Mouse (Mus musculus): ENCODE measurements around the gene Ppm1h.
A peak's percentile ranks its signal among the peaks of the same experiment; 100 is the strongest.

The Ppm1h gene

DNA sequence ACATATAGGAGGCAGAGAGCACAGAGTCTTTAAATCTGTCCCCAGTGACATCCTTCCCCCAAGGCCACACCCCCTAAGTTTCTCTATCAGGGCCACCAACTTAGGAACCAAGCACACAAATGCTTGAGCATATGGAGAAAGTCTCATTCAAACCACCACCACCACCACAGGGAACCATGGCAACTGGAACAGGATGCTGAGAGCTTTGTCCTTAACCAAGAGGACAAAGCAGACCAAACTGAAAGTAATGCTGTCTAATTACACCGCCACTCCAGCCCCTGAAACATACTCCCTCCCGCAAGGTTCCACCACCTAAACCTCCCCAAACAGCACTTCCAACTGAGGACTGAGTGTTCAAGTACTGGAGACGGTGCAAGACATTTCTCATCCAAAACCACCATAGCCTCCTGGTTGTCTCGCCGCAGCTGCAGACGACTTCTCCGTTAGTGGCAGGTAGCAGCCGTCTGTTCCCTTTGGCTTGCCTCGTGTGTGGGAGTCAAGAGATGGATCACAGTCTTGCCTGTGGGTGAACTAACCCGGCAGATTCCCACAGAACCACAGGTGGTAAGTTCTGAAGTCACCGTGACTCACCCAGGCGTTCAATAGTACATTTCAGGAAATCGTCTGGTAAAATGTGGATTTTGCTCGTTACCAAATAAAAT is 39.3 kb downstream of the Ppm1h start:
- H3K36me3 ChIP-seq (ENCODE audit: control insufficient read depth, insufficient read depth, low read length, poor library complexity, severe bottlenecking), result no peaks in the 10 kb centered on the region
- no peaks in the 10 kb centered on the region for H3K27me3 ChIP-seq (ENCODE audit: control insufficient read depth, insufficient read depth, low read length, poor library complexity, severe bottlenecking)
- no peak for DNase-seq (ENCODE audit: low read depth, low spot score)

DNA sequence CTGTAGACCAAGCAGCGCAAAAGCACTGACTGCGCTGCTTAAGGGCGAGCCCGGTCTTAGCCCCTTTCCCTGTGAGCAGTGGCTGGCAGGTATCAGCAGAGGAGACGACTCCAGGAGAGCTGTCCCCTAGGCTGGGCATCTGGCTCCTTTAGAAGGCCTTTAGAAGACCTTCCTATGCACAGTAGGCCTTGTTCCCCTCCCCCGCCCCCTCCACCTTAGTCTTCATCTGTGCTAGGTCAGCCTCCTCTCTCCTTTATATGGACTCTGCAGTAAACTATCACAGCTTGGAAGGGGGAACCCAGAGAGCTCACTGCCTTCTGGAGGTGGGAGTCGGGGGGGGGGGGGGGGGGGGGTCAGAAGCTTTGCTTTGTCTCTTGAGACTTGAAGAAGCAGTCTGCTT is 40.4 kb downstream of the Ppm1h start:
- H3K36me3 ChIP-seq (ENCODE audit: control insufficient read depth, insufficient read depth, low read length, poor library complexity, severe bottlenecking), result no peaks in the 10 kb centered on the region
- DNase-seq (ENCODE audit: low read depth, low spot score), result no peak

GRCm38 (mm10) chr10:122722111-122722510 is 43.5 kb downstream of the Ppm1h start:
- Histone ChIP-seq H3K27me3 (ENCODE audit: control insufficient read depth, insufficient read depth, low read length, poor library complexity, severe bottlenecking) (no peaks in the 10 kb centered on the region), H3K36me3 (ENCODE audit: control insufficient read depth, insufficient read depth, low read length, poor library complexity, severe bottlenecking) (no peaks in the 10 kb centered on the region)
- no peak for DNase-seq (ENCODE audit: low read depth, low spot score)

More for the DNA sequence above, 40.4 kb downstream of the Ppm1h start:
- H3K27me3 ChIP-seq (ENCODE audit: control insufficient read depth, insufficient read depth, low read length, poor library complexity, severe bottlenecking), result no peaks in the 10 kb centered on the region

DNA sequence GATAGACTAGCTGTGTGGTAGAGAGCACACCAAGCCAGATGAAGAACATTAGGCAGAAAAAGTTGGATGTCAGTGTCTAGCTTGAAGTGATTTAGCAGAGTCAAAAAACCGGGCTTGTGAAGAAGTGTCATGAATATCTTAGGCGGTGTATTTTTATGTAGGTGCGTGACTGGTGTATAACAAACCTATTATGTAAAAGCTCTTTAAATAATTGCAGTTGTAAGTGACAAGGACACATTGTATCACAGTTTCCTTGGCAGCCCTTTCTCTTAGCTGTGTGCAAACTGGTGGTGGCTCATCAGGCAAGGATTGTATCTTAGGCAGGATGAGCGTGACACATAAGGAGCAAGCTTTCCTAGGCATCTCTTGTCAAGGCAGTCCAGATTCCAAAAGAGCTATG is 46.1 kb downstream of the Ppm1h start:
- H3K36me3 ChIP-seq (ENCODE audit: control insufficient read depth, insufficient read depth, low read length, poor library complexity, severe bottlenecking), result no peaks in the 10 kb centered on the region
- DNase-seq (ENCODE audit: low read depth, low spot score), result no peak
- H3K27me3 ChIP-seq (ENCODE audit: control insufficient read depth, insufficient read depth, low read length, poor library complexity, severe bottlenecking), result no peaks in the 10 kb centered on the region

DNA sequence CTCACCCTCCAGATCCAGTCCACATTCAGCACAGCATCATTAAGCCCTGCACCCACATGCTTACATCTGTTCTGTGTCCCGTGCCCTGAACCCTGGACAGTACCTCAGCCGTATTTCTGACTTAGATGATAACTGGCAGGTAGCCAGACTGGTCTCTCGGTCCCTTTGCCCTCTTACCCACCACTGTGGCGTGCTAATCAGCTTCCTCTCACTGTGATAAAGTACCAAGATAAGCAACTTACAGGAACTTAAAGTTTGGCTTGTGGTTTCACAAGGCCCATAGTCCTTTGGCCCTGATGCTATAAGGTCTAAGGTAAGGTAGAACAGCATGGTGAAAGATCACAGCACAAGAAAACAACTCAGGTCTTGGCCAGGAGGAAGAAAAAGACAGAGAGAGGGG is 48.7 kb downstream of the Ppm1h start:
- DNase-seq (ENCODE audit: low read depth, low spot score), result no peak

DNA sequence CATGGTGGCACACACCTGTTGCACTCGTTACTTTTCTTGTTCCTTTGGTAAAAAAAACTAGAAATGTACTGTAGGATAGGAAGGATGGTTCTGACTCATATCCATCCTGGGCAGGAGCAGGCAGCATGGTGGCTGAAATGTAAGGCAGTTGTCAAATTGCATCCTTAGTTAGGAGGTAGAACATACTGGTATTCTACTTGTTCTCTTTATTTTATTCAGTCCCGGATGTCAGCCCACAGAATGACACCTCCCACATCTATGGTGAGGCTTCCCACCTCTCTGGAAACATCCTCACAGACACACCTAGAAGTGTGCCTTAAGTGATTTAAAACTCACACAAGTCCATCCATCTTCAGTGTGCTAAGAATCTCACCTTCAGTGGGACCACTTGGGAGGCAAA is 49.6 kb downstream of the Ppm1h start:
- H3K36me3 ChIP-seq (ENCODE audit: control insufficient read depth, insufficient read depth, low read length, poor library complexity, severe bottlenecking), result no peaks in the 10 kb centered on the region
- no peak for DNase-seq (ENCODE audit: low read depth, low spot score)
- no peaks in the 10 kb centered on the region for H3K27me3 ChIP-seq (ENCODE audit: control insufficient read depth, insufficient read depth, low read length, poor library complexity, severe bottlenecking)

More for the DNA sequence above, 48.7 kb downstream of the Ppm1h start:
- Histone ChIP-seq H3K36me3 (ENCODE audit: control insufficient read depth, insufficient read depth, low read length, poor library complexity, severe bottlenecking) (no peaks in the 10 kb centered on the region), H3K27me3 (ENCODE audit: control insufficient read depth, insufficient read depth, low read length, poor library complexity, severe bottlenecking) (no peaks in the 10 kb centered on the region)

DNA sequence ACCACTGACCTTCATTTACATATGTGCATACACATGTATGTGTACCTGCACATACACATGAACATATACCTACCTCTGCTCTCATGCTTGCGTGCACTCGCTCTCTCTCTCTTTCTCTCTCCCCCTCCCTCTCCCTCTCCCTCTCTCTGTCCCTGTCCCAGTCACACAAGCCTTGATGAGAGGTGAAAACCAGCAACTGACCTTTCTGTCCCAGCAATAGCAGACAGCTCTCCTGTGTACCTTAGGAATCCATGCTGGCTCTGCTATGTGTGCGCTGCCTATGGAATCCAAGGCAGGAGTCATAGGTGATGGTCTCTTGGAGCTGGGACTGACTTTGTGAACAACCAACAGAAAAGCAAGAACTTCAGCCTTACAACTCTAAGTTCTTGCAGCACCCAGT is 53.6 kb downstream of the Ppm1h start:
- no peaks in the 10 kb centered on the region for H3K36me3 ChIP-seq (ENCODE audit: control insufficient read depth, insufficient read depth, low read length, poor library complexity, severe bottlenecking)
- H3K27me3 ChIP-seq (ENCODE audit: control insufficient read depth, insufficient read depth, low read length, poor library complexity, severe bottlenecking), result no peaks in the 10 kb centered on the region
- no peak for DNase-seq (ENCODE audit: low read depth, low spot score)

- H3K36me3 ChIP-seq (ENCODE audit: control insufficient read depth, insufficient read depth, low read length, poor library complexity, severe bottlenecking), result no peaks in the 10 kb centered on the region
- H3K27me3 ChIP-seq (ENCODE audit: control insufficient read depth, insufficient read depth, low read length, poor library complexity, severe bottlenecking), result no peaks in the 10 kb centered on the region
- no peak for DNase-seq (ENCODE audit: low read depth, low spot score)
These were observed 56.0 kb downstream of the Ppm1h start for GRCm38 (mm10) chr10:122734521-122734920.

DNA sequence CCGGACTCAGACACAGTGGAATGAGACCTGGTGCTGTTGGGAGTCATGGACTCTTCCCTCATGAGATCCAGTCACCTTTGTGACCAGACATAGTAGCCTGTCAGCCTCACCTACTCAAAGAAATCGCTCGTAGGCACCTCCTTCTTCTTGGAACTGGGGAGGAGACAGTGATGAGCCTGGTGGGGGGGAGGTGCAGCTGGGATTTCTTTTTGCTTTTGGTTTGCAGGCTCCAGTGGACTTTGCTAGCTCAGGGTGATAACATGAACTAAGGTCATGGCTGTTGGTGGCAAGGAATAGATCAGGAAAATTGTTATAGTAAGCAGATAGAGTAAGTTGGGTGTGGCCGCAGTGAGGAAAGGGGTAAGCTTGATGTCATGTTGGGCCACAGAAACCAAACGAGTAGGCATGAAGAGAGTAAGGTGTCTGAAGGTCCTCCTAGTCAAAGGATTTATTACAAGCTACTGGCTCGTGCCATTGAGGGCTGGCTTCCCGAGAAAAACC is 56.8 kb downstream of the Ppm1h start:
- Histone ChIP-seq H3K27me3 (ENCODE audit: control insufficient read depth, insufficient read depth, low read length, poor library complexity, severe bottlenecking) (no peaks in the 10 kb centered on the region), H3K36me3 (ENCODE audit: control insufficient read depth, insufficient read depth, low read length, poor library complexity, severe bottlenecking) (no peaks in the 10 kb centered on the region)
- DNase-seq (ENCODE audit: low read depth, low spot score), result no peak

DNA sequence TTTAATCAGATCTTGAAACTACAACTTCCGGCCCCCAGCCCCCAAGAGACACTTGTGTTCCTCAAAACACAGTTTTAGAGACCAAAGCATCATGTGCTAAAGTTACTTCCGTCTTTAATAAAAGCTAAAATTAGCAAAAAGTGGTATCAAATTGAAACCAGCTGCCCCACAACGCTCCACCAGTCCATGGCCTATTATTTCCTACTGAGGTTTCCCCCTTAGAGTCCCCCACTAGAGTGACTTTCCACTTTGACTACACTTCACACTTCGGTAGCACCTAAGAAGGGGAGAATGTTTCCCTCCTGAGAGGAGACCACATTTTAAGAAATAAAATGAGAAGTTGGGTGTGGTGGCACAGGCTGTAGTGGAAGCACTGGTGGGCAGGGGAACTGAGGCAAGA is 58.3 kb downstream of the Ppm1h start:
- Histone ChIP-seq H3K27me3 (ENCODE audit: control insufficient read depth, insufficient read depth, low read length, poor library complexity, severe bottlenecking) (no peaks in the 10 kb centered on the region), H3K36me3 (ENCODE audit: control insufficient read depth, insufficient read depth, low read length, poor library complexity, severe bottlenecking) (no peaks in the 10 kb centered on the region)
- DNase-seq (ENCODE audit: low read depth, low spot score), result peak; percentile 56

DNA sequence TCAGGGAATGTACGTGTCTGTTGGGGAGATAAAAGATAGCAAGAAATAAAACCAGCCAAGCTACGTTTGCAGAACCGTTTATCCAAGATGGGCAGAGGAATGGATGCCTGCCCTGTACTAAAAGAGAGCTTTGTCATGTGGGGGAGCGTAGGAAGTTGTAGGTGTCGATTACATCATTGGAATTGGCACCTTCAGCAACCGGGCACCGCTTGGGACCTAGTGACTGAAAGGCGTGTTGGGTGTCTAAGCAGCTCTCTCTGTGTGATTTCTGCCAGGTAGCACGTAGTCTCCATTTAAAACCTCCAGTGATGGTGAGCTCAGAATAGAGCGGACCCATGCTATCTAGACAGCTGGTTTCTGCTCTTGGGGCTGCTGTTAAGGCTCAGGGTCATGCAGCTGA is 60.0 kb downstream of the Ppm1h start:
- Histone ChIP-seq H3K36me3 (ENCODE audit: control insufficient read depth, insufficient read depth, low read length, poor library complexity, severe bottlenecking) (no peaks in the 10 kb centered on the region), H3K27me3 (ENCODE audit: control insufficient read depth, insufficient read depth, low read length, poor library complexity, severe bottlenecking) (no peaks in the 10 kb centered on the region)
- no peak for DNase-seq (ENCODE audit: low read depth, low spot score)

DNA sequence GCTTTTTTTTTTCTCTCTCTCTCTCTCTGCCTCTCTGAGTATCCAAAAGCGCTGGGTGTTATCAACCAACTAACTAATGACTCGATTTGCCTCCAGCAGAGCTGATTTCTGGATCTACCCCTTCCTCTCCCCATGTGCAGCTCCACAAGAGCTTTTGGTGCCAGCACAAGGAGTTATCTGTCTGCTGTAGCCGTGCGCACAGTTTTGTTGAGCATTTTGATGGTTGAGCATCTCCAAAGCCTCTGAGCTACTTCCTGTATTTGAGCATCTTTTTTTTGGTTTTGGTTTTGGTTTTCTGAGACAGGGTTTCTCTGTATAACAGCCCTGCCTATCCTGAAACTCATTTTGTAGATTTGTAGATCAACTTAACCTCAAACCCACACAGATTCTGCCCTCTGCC is 60.5 kb downstream of the Ppm1h start:
- Histone ChIP-seq H3K36me3 (ENCODE audit: control insufficient read depth, insufficient read depth, low read length, poor library complexity, severe bottlenecking) (no peaks in the 10 kb centered on the region), H3K27me3 (ENCODE audit: control insufficient read depth, insufficient read depth, low read length, poor library complexity, severe bottlenecking) (no peaks in the 10 kb centered on the region)
- no peak for DNase-seq (ENCODE audit: low read depth, low spot score)

GRCm38 (mm10) chr10:122740117-122740516 is 61.6 kb downstream of the Ppm1h start:
- DNase-seq (ENCODE audit: low read depth, low spot score), result no peak
- no peaks in the 10 kb centered on the region for H3K27me3 ChIP-seq (ENCODE audit: control insufficient read depth, insufficient read depth, low read length, poor library complexity, severe bottlenecking)
- no peaks in the 10 kb centered on the region for H3K36me3 ChIP-seq (ENCODE audit: control insufficient read depth, insufficient read depth, low read length, poor library complexity, severe bottlenecking)

- no peak for DNase-seq (ENCODE audit: low read depth, low spot score)
- no peaks in the 10 kb centered on the region for H3K27me3 ChIP-seq (ENCODE audit: control insufficient read depth, insufficient read depth, low read length, poor library complexity, severe bottlenecking)
- no peaks in the 10 kb centered on the region for H3K36me3 ChIP-seq (ENCODE audit: control insufficient read depth, insufficient read depth, low read length, poor library complexity, severe bottlenecking)
These were observed 62.6 kb downstream of the Ppm1h start for GRCm38 (mm10) chr10:122741191-122741590.

- no peak for DNase-seq (ENCODE audit: low read depth, low spot score)
- no peaks in the 10 kb centered on the region for H3K27me3 ChIP-seq (ENCODE audit: control insufficient read depth, insufficient read depth, low read length, poor library complexity, severe bottlenecking)
- H3K36me3 ChIP-seq (ENCODE audit: control insufficient read depth, insufficient read depth, low read length, poor library complexity, severe bottlenecking), result no peaks in the 10 kb centered on the region
These were observed 63.6 kb downstream of the Ppm1h start for GRCm38 (mm10) chr10:122742136-122742535.

DNA sequence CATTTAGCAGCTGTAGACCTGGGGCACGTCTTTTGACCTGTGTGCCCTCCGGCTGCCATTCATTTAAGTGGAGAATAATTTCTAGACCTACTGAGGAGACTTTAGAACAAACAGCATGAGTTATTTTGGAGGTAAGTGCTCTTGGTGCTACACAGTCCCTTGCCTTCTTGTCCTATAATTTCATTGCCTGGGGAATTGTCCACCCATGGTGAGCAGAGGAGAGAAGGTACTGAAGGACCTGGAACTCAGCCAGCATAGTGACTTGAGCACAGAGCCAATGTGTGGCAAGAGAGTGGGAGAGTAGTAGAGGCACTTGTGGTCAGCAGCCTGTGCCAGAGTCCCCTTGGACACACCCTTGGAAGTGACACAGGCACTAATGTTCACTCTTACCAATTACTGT is 64.8 kb downstream of the Ppm1h start:
- H3K36me3 ChIP-seq (ENCODE audit: control insufficient read depth, insufficient read depth, low read length, poor library complexity, severe bottlenecking), result no peaks in the 10 kb centered on the region
- no peak for DNase-seq (ENCODE audit: low read depth, low spot score)

More for the DNA sequence above, 64.8 kb downstream of the Ppm1h start:
- H3K27me3 ChIP-seq (ENCODE audit: control insufficient read depth, insufficient read depth, low read length, poor library complexity, severe bottlenecking), result no peaks in the 10 kb centered on the region
